Mouse (Mus musculus) testis, adult 2 months (tissue): ENCODE results near the gene Fmnl1. TPM values are rescaled to one million over a fixed set of nuclear protein-coding genes. Genes with fewer than 3 reads are reported as not detected.
A peak's percentile ranks its signal among the peaks of the same experiment; 100 is the strongest.

Source experiments
- H3K27ac ChIP-seq: fragments of 200-500 bp; 2 replicates; pipeline ENCODE4 v1.5.1; 2012; ENCODE audit warnings: low read depth, low read length; ENCODE audit not compliant: control insufficient read depth, insufficient read depth
- H3K27me3 ChIP-seq: fragments of 200-500 bp; 2 replicates; pipeline ENCODE4 v1.6.1; 2012; ENCODE audit warnings: mild to moderate bottlenecking, low read length, moderate library complexity; ENCODE audit not compliant: control insufficient read depth, insufficient read depth
- H3K36me3 ChIP-seq: fragments of 200-500 bp; 2 replicates; pipeline ENCODE4 v1.6.1; 2012; ENCODE audit warnings: mild to moderate bottlenecking, low read length; ENCODE audit not compliant: control insufficient read depth, insufficient read depth
- H3K4me1 ChIP-seq: fragments of 200-500 bp; 2 replicates; pipeline ENCODE4 v1.6.1; 2012; ENCODE audit warnings: low read length; ENCODE audit not compliant: control insufficient read depth, insufficient read depth
- H3K4me3 ChIP-seq: fragments of 200-500 bp; 2 replicates; pipeline ENCODE4 v1.5.1; 2012; ENCODE audit warnings: low read depth, mild to moderate bottlenecking, low read length, moderate library complexity, mixed read lengths; ENCODE audit not compliant: control insufficient read depth
- CTCF ChIP-seq: fragments of 200-500 bp; IDR thresholded peaks from 2 replicates; pipeline ENCODE4 v1.5.1; 2012; ENCODE audit warnings: low read depth, mild to moderate bottlenecking, inconsistent platforms, low read length, moderate library complexity; ENCODE audit not compliant: control insufficient read depth, insufficient read depth, insufficient replicate concordance
- POLR2A ChIP-seq: fragments of 200-500 bp; IDR thresholded peaks from 2 replicates; pipeline ENCODE4 v1.6.1; 2012; ENCODE audit warnings: low read depth, mild to moderate bottlenecking, inconsistent platforms, low read length, moderate library complexity; ENCODE audit not compliant: control insufficient read depth
- polyA plus RNA-seq: library from polyadenylated mRNA; depleted of rRNA; stranded (reverse); fragments of >200 nt; gene quantifications from 2 replicates; pipeline ENCODE4 v1.2.3, GENCODE M21; 2012; rRNA removed

The Fmnl1 gene
- 18.4 and 21.6 TPM in 2 replicates for polyA plus RNA-seq

GRCm38 (mm10) chr11:103170494-103171285, at the start of gene Fmnl1:
TSS of gene Fmnl1 (plus strand) at chr11:103171107.
- no peak within 1 kb of the TSS for H3K27ac ChIP-seq
- no peaks in the 10 kb centered on the region for H3K27me3 ChIP-seq
- peaks cover 5% of the 10 kb centered on the region; the same call in 1 of the 2 replicates for H3K4me1 ChIP-seq
- peak within 1 kb of the TSS; percentile 43 for H3K4me3 ChIP-seq
- H3K36me3 ChIP-seq = no peaks in the 10 kb centered on the region
- TF ChIP-seq CTCF (no peak), POLR2A (no peak)

GRCm38 (mm10) chr11:103131701-103132575, 39.0 kb upstream of the Fmnl1 start, which contains the start of gene Hexim2:
TSS of gene Hexim2 (plus strand) at chr11:103132429.
- no peak for TF ChIP-seq CTCF
- TF ChIP-seq POLR2A = no peak
- Histone ChIP-seq H3K27me3 (no peaks in the 10 kb centered on the region), H3K27ac (peak within 1 kb of the TSS; percentile 98)

GRCm38 (mm10) chr11:103132576-103133455, 38.1 kb upstream of the Fmnl1 start:
- no peaks in the 10 kb centered on the region for H3K36me3 ChIP-seq
- peak overlapping the region; percentile 98 for H3K27ac ChIP-seq
- TF ChIP-seq POLR2A (peak; percentile 87), CTCF (no peak)
- no peaks in the 10 kb centered on the region for H3K27me3 ChIP-seq
- peak overlapping the region; percentile 92 for H3K4me3 ChIP-seq
- peaks cover 6% of the 10 kb centered on the region for H3K4me1 ChIP-seq

More at GRCm38 (mm10) chr11:103131701-103132575, 39.0 kb upstream of the Fmnl1 start, which contains the start of gene Hexim2:
- peaks cover 6% of the 10 kb centered on the region for H3K4me1 ChIP-seq
- H3K36me3 ChIP-seq = no peaks in the 10 kb centered on the region
- peak within 1 kb of the TSS; percentile 92 for H3K4me3 ChIP-seq

- Histone ChIP-seq H3K4me1 (peaks cover 6% of the 10 kb centered on the region), H3K27me3 (no peaks in the 10 kb centered on the region), H3K27ac (peak overlapping the region; percentile 19), H3K4me3 (peak overlapping the region; percentile 53), H3K36me3 (no peaks in the 10 kb centered on the region)
- no peak for TF ChIP-seq CTCF
- no peak for TF ChIP-seq POLR2A
Observed at GRCm38 (mm10) chr11:103133456-103134185, 37.3 kb upstream of the Fmnl1 start.

GRCm38 (mm10) chr11:103134221-103134620, 36.7 kb upstream of the Fmnl1 start:
- H3K27me3 ChIP-seq = no peaks in the 10 kb centered on the region
- no peak overlapping the region for H3K4me3 ChIP-seq
- no peak overlapping the region for H3K27ac ChIP-seq
- no peaks in the 10 kb centered on the region for H3K36me3 ChIP-seq
- peaks cover 6% of the 10 kb centered on the region for H3K4me1 ChIP-seq
- TF ChIP-seq POLR2A = no peak
- TF ChIP-seq CTCF = no peak

- Histone ChIP-seq H3K27ac (no peak overlapping the region), H3K36me3 (no peaks in the 10 kb centered on the region), H3K4me1 (peaks cover 6% of the 10 kb centered on the region), H3K4me3 (no peak overlapping the region), H3K27me3 (no peaks in the 10 kb centered on the region)
- TF ChIP-seq CTCF (no peak), POLR2A (no peak)
Observed at GRCm38 (mm10) chr11:103136039-103136577, 34.8 kb upstream of the Fmnl1 start.
